Mouse (Mus musculus) lung, adult 2 months (tissue): Measurements from ENCODE around the gene Cracr2b. TPM values are rescaled to one million over a fixed set of nuclear protein-coding genes. Genes with fewer than 3 reads are reported as not detected.
A peak's percentile ranks its signal among the peaks of the same experiment; 100 is the strongest.

Experiments used
- DNase-seq: peaks from one replicate; pipeline ENCODE4 v3.0.0; 2022
- H3K4me1 ChIP-seq: fragments of 200-500 bp; 2 replicates; pipeline ENCODE4 v1.6.1; 2011; ENCODE audit warnings: low read length; ENCODE audit not compliant: control insufficient read depth, insufficient read depth
- H3K4me3 ChIP-seq: fragments of 200-500 bp; replicated peaks from 2 replicates; pipeline ENCODE3; 2011; ENCODE audit warnings: low read depth, mild to moderate bottlenecking, control low read depth, low read length; ENCODE audit errors: extremely low read depth
- CTCF ChIP-seq: fragments of 200-500 bp; IDR thresholded peaks from 2 replicates; pipeline ENCODE4 v1.5.1; 2011; ENCODE audit warnings: mild to moderate bottlenecking, low read length, control low read depth; ENCODE audit not compliant: insufficient read depth
- POLR2A ChIP-seq: fragments of 200-500 bp; IDR thresholded peaks from 2 replicates; pipeline ENCODE4 v1.6.1; 2011; ENCODE audit warnings: low read depth, mild to moderate bottlenecking, control low read depth, low read length, borderline replicate concordance; ENCODE audit errors: extremely low read depth
- WGBS: fragments of 180-500 bp; shearing (Covaris S2); methylation state at CpG from one replicate; pipeline ENCODE4 v1.1.7; 2018; 5-methylcytosine and 5-hydroxymethylcytosine counted together
- polyA plus RNA-seq: library from polyadenylated mRNA; depleted of rRNA; stranded (reverse); fragments of >200 nt; gene quantifications from 2 replicates; pipeline ENCODE4 v1.2.3, GENCODE M21; 2012

The Cracr2b gene
- polyA plus RNA-seq, 1 experiment, result 177 TPM

- Histone ChIP-seq H3K4me3 (peak within 1 kb of the TSS; percentile 91), H3K4me1 (peaks cover 35% of the 10 kb centered on the region)
- TF ChIP-seq POLR2A (peak; percentile 87; the same call in 1 of the 2 replicates), CTCF (no peak)
- WGBS, result under 1% methylated on average over 51 of the region's 52 CpGs
- DNase-seq, result peak; percentile 88
Observed at GRCm38 (mm10) chr7:141467230-141468030, 6.5 kb downstream of the Cracr2b start, which contains the start of gene Cd151. Gene Cd151, plus strand, starts transcription at chr7:141467392.

GRCm38 (mm10) chr7:141468164-141468521, 7.2 kb downstream of the Cracr2b start:
- 6% methylated on average over 5 of the region's 5 CpGs for WGBS
- Histone ChIP-seq H3K4me3 (peak overlapping the region; percentile 91), H3K4me1 (peaks cover 34% of the 10 kb centered on the region)
- TF ChIP-seq CTCF (no peak), POLR2A (no peak)
- DNase-seq, result no peak

GRCm38 (mm10) chr7:141468522-141469211, 7.8 kb downstream of the Cracr2b start:
- Histone ChIP-seq H3K4me3 (peak overlapping the region; percentile 91), H3K4me1 (peaks cover 29% of the 10 kb centered on the region)
- DNase-seq, result peak; percentile 62
- WGBS, result 4% methylated on average over 8 of the region's 8 CpGs
- peak; percentile 82; the same call in 1 of the 2 replicates for TF ChIP-seq POLR2A
- TF ChIP-seq CTCF, result peak; percentile 41; the same call in 1 of the 2 replicates

GRCm38 (mm10) chr7:141469352-141469751, 8.5 kb downstream of the Cracr2b start:
- DNase-seq, result no peak
- peaks cover 30% of the 10 kb centered on the region for H3K4me1 ChIP-seq
- peak overlapping the region; percentile 1 for H3K4me3 ChIP-seq
- WGBS, result 74% methylated on average over 6 of the region's 6 CpGs
- TF ChIP-seq POLR2A (0 out of 2 replicates have a peak, but pooled peaks have one; percentile 16), CTCF (no peak)

- WGBS, result 89% methylated on average over 18 of the region's 18 CpGs
- Histone ChIP-seq H3K4me1 (peaks cover 25% of the 10 kb centered on the region), H3K4me3 (no peak overlapping the region)
- DNase-seq, result no peak
- TF ChIP-seq CTCF (no peak), POLR2A (0 out of 2 replicates have a peak, but pooled peaks have one; percentile 9)
Observed at GRCm38 (mm10) chr7:141469901-141470636, 9.2 kb downstream of the Cracr2b start.

GRCm38 (mm10) chr7:141470637-141470944, 9.7 kb downstream of the Cracr2b start:
- peaks cover 21% of the 10 kb centered on the region for H3K4me1 ChIP-seq
- H3K4me3 ChIP-seq, result no peak overlapping the region
- 85% methylated on average over 10 of the region's 10 CpGs for WGBS
- TF ChIP-seq CTCF (no peak), POLR2A (no peak)
- no peak for DNase-seq

GRCm38 (mm10) chr7:141471236-141471635, 10.3 kb downstream of the Cracr2b start:
- WGBS, result 87% methylated on average over 1 of the region's 1 CpGs
- peaks cover 19% of the 10 kb centered on the region for H3K4me1 ChIP-seq
- H3K4me3 ChIP-seq, result no peak overlapping the region
- TF ChIP-seq POLR2A (no peak), CTCF (no peak)
- DNase-seq, result no peak

GRCm38 (mm10) chr7:141472226-141472625, 11.3 kb downstream of the Cracr2b start:
- TF ChIP-seq CTCF (no peak), POLR2A (no peak)
- Histone ChIP-seq H3K4me3 (no peak overlapping the region), H3K4me1 (peaks cover 15% of the 10 kb centered on the region)
- WGBS, result 74% methylated on average over 6 of the region's 6 CpGs
- DNase-seq, result no peak

- 70% methylated on average over 6 of the region's 6 CpGs for WGBS
- peak; percentile 17; the same call in 1 of the 2 replicates for TF ChIP-seq POLR2A
- TF ChIP-seq CTCF, result no peak
Observed at GRCm38 (mm10) chr7:141472763-141473162, 11.9 kb downstream of the Cracr2b start.

GRCm38 (mm10) chr7:141474160-141474559, 13.3 kb downstream of the Cracr2b start:
- peaks cover 17% of the 10 kb centered on the region for H3K4me1 ChIP-seq
- no peak for DNase-seq
- TF ChIP-seq POLR2A (no peak), CTCF (no peak)
- 7% methylated on average over 5 of the region's 5 CpGs for WGBS
- peak overlapping the region; percentile 25 for H3K4me3 ChIP-seq

More at GRCm38 (mm10) chr7:141472763-141473162, 11.9 kb downstream of the Cracr2b start:
- H3K4me1 ChIP-seq, result peaks cover 20% of the 10 kb centered on the region
- no peak overlapping the region for H3K4me3 ChIP-seq
- no peak for DNase-seq
